In genomic region chr13:57459978-57460377, GRCm38 (mm10) we compare ENCODE assay signal across 12 mouse cellular contexts.
"Had no signal": no experiment of that assay in that cellular context is flagged by ENCODE, and none has a peak within 500 bp of the region (broad histone marks: within the 10 kb centered on the region; RNA-seq: fewer than 3 reads in every experiment).

No protein-coding gene starts in this region.

- H3K9ac ChIP-seq: kidney, embryonic 15.5 days; liver, embryonic 15.5 days had no signal

- DNase-seq: kidney, adult 11 months; kidney, postnatal 25 days; lung, adult 2 months; lung, postnatal 36 days; thymus, adult 18-20 months; thymus, postnatal 14 days had no signal

- H3K4me2 ChIP-seq: kidney, embryonic 15.5 days; liver, embryonic 11.5 days; liver, embryonic 15.5 days had no signal

- H3K9me3 ChIP-seq: kidney, embryonic 15.5 days; limb, embryonic 10.5 days; liver, embryonic 15.5 days had no signal

- H3K27ac ChIP-seq: kidney, embryonic 15.5 days; left cerebral cortex, adult 2 months; limb, embryonic 10.5 days; liver, embryonic 15.5 days had no signal

- H3K36me3 ChIP-seq: kidney, embryonic 15.5 days; limb, embryonic 10.5 days; liver, embryonic 15.5 days had no signal

- H3K4me3 ChIP-seq: kidney, embryonic 15.5 days; left cerebral cortex, adult 2 months; limb, embryonic 10.5 days; liver, embryonic 15.5 days had no signal

- H3K4me1 ChIP-seq: kidney, embryonic 15.5 days; limb, embryonic 10.5 days; liver, embryonic 15.5 days had no signal

- ATAC-seq: lung, postnatal 0 days had no signal

- H3K27me3 ChIP-seq: kidney, embryonic 15.5 days; liver, embryonic 15.5 days had no signal
